Mouse (Mus musculus): ENCODE results near the gene Eri3. TPM values are rescaled to one million over a fixed set of nuclear protein-coding genes. Genes with fewer than 3 reads are reported as not detected.

The Eri3 gene
- polyA plus RNA-seq, 1 experiment = 76.7 TPM

GRCm38 (mm10) chr4:117535496-117536200 lies 14.5 kb upstream of the Eri3 start:
- no peaks in the 10 kb centered on the region for H3K4me1 ChIP-seq (ENCODE audit: control insufficient read depth, insufficient read depth, low read length)
- TF ChIP-seq CTCF (IDR thresholded peaks at IDR 0.05; ENCODE audit: control insufficient read depth, insufficient read depth, insufficient replicate concordance, low read depth, low read length) (no peak), POLR2A (IDR thresholded peaks at IDR 0.05; ENCODE audit: control insufficient read depth, low read depth, low read length) (no peak)
- H3K27ac ChIP-seq (ENCODE audit: control insufficient read depth, insufficient read depth, low read depth, low read length) = no peak overlapping the region
- no peaks in the 10 kb centered on the region for H3K27me3 ChIP-seq (ENCODE audit: control insufficient read depth, insufficient read depth, low read length)
- H3K36me3 ChIP-seq (ENCODE audit: control insufficient read depth, insufficient read depth, low read length) = no peaks in the 10 kb centered on the region
- H3K4me3 ChIP-seq (ENCODE audit: control insufficient read depth, low read depth, low read length) = no peak overlapping the region

GRCm38 (mm10) chr4:117537002-117537401 lies 13.2 kb upstream of the Eri3 start:
- no peak for TF ChIP-seq CTCF (IDR thresholded peaks at IDR 0.05; ENCODE audit: control insufficient read depth, insufficient read depth, insufficient replicate concordance, low read depth, low read length)
- Histone ChIP-seq H3K4me3 (ENCODE audit: control insufficient read depth, low read depth, low read length) (no peak overlapping the region), H3K27ac (ENCODE audit: control insufficient read depth, insufficient read depth, low read depth, low read length) (no peak overlapping the region), H3K36me3 (ENCODE audit: control insufficient read depth, insufficient read depth, low read length) (no peaks in the 10 kb centered on the region), H3K27me3 (ENCODE audit: control insufficient read depth, insufficient read depth, low read length) (no peaks in the 10 kb centered on the region), H3K4me1 (ENCODE audit: control insufficient read depth, insufficient read depth, low read length) (no peaks in the 10 kb centered on the region)

- Histone ChIP-seq H3K36me3 (ENCODE audit: control insufficient read depth, insufficient read depth, low read length) (no peaks in the 10 kb centered on the region), H3K4me1 (ENCODE audit: control insufficient read depth, insufficient read depth, low read length) (no peaks in the 10 kb centered on the region), H3K4me3 (ENCODE audit: control insufficient read depth, low read depth, low read length) (no peak overlapping the region), H3K27me3 (ENCODE audit: control insufficient read depth, insufficient read depth, low read length) (no peaks in the 10 kb centered on the region), H3K27ac (ENCODE audit: control insufficient read depth, insufficient read depth, low read depth, low read length) (no peak overlapping the region)
- TF ChIP-seq POLR2A (IDR thresholded peaks at IDR 0.05; ENCODE audit: control insufficient read depth, low read depth, low read length) (no peak), CTCF (IDR thresholded peaks at IDR 0.05; ENCODE audit: control insufficient read depth, insufficient read depth, insufficient replicate concordance, low read depth, low read length) (no peak)
These were observed 10.7 kb upstream of the Eri3 start for GRCm38 (mm10) chr4:117539329-117539980.

GRCm38 (mm10) chr4:117540571-117540970 lies 9.6 kb upstream of the Eri3 start:
- Histone ChIP-seq H3K27ac (ENCODE audit: control insufficient read depth, insufficient read depth, low read depth, low read length) (no peak overlapping the region), H3K36me3 (ENCODE audit: control insufficient read depth, insufficient read depth, low read length) (no peaks in the 10 kb centered on the region), H3K27me3 (ENCODE audit: control insufficient read depth, insufficient read depth, low read length) (no peaks in the 10 kb centered on the region), H3K4me1 (ENCODE audit: control insufficient read depth, insufficient read depth, low read length) (no peaks in the 10 kb centered on the region), H3K4me3 (ENCODE audit: control insufficient read depth, low read depth, low read length) (no peak overlapping the region)
- no peak for TF ChIP-seq POLR2A (IDR thresholded peaks at IDR 0.05; ENCODE audit: control insufficient read depth, low read depth, low read length)
- TF ChIP-seq CTCF (IDR thresholded peaks at IDR 0.05; ENCODE audit: control insufficient read depth, insufficient read depth, insufficient replicate concordance, low read depth, low read length) = no peak

- Histone ChIP-seq H3K27ac (ENCODE audit: control insufficient read depth, insufficient read depth, low read depth, low read length) (no peak overlapping the region), H3K27me3 (ENCODE audit: control insufficient read depth, insufficient read depth, low read length) (no peaks in the 10 kb centered on the region), H3K4me1 (ENCODE audit: control insufficient read depth, insufficient read depth, low read length) (no peaks in the 10 kb centered on the region), H3K36me3 (ENCODE audit: control insufficient read depth, insufficient read depth, low read length) (no peaks in the 10 kb centered on the region), H3K4me3 (ENCODE audit: control insufficient read depth, low read depth, low read length) (no peak overlapping the region)
- TF ChIP-seq POLR2A (IDR thresholded peaks at IDR 0.05; ENCODE audit: control insufficient read depth, low read depth, low read length) (no peak), CTCF (IDR thresholded peaks at IDR 0.05; ENCODE audit: control insufficient read depth, insufficient read depth, insufficient replicate concordance, low read depth, low read length) (no peak)
These were observed 4.7 kb upstream of the Eri3 start for GRCm38 (mm10) chr4:117545448-117545847.

GRCm38 (mm10) chr4:117546616-117547015 lies 3.5 kb upstream of the Eri3 start:
- Histone ChIP-seq H3K36me3 (ENCODE audit: control insufficient read depth, insufficient read depth, low read length) (no peaks in the 10 kb centered on the region), H3K27ac (ENCODE audit: control insufficient read depth, insufficient read depth, low read depth, low read length) (no peak overlapping the region), H3K27me3 (ENCODE audit: control insufficient read depth, insufficient read depth, low read length) (no peaks in the 10 kb centered on the region), H3K4me3 (ENCODE audit: control insufficient read depth, low read depth, low read length) (no peak overlapping the region), H3K4me1 (ENCODE audit: control insufficient read depth, insufficient read depth, low read length) (peaks cover 7% of the 10 kb centered on the region)
- no peak for TF ChIP-seq CTCF (IDR thresholded peaks at IDR 0.05; ENCODE audit: control insufficient read depth, insufficient read depth, insufficient replicate concordance, low read depth, low read length)
- no peak for TF ChIP-seq POLR2A (IDR thresholded peaks at IDR 0.05; ENCODE audit: control insufficient read depth, low read depth, low read length)

GRCm38 (mm10) chr4:117549576-117549975 lies 589 bp upstream of the Eri3 start:
- Histone ChIP-seq H3K4me3 (ENCODE audit: control insufficient read depth, low read depth, low read length) (peak overlapping the region; percentile 83), H3K27ac (ENCODE audit: control insufficient read depth, insufficient read depth, low read depth, low read length) (peak overlapping the region; percentile 62; the same call in 1 of the 2 replicates), H3K27me3 (ENCODE audit: control insufficient read depth, insufficient read depth, low read length) (no peaks in the 10 kb centered on the region), H3K4me1 (ENCODE audit: control insufficient read depth, insufficient read depth, low read length) (peaks cover 7% of the 10 kb centered on the region), H3K36me3 (ENCODE audit: control insufficient read depth, insufficient read depth, low read length) (no peaks in the 10 kb centered on the region)
- TF ChIP-seq CTCF (IDR thresholded peaks at IDR 0.05; ENCODE audit: control insufficient read depth, insufficient read depth, insufficient replicate concordance, low read depth, low read length) = no peak
- TF ChIP-seq POLR2A (IDR thresholded peaks at IDR 0.05; ENCODE audit: control insufficient read depth, low read depth, low read length) = no peak
